Mouse (Mus musculus) spleen, postnatal 10 days (tissue): ENCODE results near the gene BC051665.
A peak's percentile ranks its signal among the peaks of the same experiment; 100 is the strongest.

ENCODE experiments used
- DNase-seq, 2 experiments: peaks; one replicate each; pipeline ENCODE4 v3.0.0; 2021 to 2022; ENCODE audit warnings: low spot score in 2 of 2

The BC051665 gene

DNA sequence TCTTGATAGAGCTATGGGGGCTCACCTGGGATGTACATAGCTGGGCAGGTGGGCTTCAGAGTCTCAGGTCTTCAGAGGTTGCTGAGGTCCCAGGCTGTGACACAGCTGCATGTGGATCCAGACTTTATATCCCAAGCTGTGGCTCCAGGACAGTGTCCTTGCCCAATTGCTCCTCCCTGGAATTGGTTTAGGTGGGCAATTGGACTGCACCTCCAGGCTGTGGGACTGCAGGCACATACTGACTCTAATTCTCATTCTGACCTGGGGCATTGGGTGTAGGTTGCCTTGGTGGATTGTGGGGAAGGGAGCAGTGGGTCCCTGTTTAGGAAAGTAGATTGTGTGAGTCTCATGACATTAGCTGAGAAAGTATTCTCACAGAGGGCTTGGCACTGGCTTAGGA, at the start of gene BC051665:
BC051665 (minus strand) TSS at position 101 of the 400 bp plus-strand sequence.
- no peak for DNase-seq

DNA sequence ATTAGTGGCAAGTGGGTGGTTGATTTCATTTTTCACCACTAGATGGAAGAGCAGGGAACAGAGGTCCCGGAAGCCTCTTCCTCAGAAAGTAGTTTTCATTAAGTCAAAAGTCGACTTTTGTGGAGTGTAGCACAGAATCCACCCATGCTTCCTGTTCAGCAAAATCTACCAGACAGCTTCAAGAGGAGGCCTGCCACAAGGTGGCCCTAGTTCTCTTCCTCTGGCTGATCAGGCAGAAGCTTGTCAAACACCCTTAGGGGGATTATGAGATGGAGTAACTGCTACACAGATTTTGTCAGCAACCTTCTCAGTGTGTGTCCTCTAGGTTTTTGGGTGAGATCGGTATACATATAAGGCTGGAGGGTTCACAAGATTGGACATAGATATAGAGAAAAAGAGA, 39.9 kb upstream of the BC051665 start:
- DNase-seq = peak in 1 of 2 experiments; percentile 35

DNA sequence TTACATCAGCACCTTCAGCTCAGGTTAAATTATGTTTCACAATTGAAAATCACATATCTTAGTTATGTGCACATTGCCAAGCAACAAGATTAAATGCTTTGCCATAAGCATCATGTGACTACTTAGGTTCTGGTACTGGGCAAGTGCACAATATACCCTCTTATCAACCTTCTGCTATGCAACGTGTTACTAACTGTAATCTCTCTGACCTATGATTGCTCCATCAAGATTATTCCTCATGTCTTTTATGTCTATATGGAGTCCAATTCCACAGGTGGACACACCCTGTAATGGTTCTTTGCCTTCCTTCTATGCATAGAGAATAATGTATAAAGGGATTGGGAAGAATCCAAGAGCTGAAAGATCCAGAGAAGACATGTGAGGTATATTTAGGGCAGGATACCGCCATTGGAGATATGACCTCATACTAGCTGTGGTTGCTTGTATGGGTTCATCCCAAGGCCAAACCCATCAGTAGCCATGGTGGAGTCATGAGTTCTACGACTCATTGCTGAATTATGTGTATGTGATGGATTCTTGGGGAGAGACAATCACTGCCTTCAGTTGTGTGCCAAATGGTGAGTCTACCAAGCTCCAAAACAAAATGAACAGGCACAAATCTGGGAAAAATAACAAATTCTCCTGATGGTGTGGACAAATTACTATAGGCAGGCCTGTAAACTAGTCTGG, 34.5 kb upstream of the BC051665 start:
- no peak for DNase-seq

DNA sequence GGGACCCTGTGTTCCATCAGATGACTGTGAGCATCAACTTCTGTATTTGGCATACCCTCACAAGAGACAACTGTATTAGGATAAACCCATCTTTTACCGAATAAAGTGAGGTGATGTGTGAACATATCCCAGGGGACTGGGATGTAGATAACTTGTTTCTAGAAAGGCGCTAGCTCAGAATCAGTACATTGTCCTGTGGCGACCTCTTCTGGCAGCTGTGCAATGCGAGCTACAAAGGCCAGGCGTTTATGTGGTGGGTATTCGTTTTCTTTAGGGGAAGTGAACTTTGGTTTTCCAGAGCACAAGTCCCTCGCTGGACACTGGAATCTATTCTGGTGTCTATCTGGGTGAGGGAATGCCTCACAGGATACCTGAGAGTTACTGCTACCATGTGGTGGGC, 33.3 kb upstream of the BC051665 start:
- DNase-seq = peak in 1 of 2 experiments; percentile 30

DNA sequence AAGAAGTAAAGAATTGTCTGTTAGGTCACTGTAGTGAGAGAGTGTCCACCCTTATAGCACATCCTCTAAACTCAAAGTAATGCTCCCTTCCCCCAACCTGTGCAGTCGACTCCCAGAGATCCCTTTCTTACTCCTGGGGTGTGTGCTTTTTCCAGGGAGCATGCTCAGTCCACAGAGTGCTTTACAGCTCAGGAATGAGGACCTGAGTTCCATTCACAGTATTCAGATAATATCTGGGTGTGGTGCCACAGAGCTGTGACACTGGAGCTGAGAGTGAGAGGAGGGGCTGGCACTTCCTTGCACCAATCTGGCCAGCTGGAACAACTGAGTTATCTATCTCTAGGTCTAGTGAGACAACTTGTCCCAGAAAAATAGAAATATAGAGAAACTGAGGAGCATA, 27.6 kb upstream of the BC051665 start:
- DNase-seq = no peak

DNA sequence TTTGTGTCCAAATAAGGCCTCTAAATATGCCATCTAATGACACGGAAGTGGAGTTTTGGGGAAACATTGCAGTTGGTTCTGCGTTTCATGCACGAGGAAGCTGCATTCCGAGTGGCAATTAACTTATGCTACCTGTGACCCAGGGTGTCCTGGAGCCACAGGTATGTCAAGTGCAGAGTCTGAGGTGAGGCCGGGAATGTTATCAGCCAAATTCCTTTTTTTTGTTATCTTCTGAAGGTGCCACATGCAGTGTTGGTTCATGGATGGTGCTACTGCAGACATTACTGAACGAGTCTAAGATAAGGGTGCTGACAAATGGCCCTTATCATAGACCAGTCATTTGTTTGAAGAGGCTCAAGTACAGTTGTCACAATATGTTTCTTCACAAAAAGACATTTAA, 26.6 kb upstream of the BC051665 start:
- DNase-seq = no peak

DNA sequence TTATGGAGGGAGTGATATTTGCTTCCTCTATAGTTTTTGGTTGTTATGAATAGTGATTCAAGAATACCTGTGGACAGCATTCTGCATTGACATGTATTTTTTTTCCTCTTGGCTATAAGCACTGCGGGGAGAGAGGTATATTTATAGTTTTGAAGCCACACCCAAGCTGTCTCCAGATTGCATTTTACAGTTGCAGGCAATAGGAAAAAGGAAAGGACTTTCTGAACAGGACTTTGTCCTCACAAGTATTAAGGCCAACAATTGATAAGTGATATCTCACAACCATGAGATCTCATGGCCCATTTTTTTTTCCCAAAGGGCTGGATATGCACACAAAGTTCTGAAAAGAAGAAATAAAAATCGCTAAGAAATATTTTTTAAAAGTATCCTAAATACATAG, 23.5 kb upstream of the BC051665 start:
- DNase-seq = no peak

DNA sequence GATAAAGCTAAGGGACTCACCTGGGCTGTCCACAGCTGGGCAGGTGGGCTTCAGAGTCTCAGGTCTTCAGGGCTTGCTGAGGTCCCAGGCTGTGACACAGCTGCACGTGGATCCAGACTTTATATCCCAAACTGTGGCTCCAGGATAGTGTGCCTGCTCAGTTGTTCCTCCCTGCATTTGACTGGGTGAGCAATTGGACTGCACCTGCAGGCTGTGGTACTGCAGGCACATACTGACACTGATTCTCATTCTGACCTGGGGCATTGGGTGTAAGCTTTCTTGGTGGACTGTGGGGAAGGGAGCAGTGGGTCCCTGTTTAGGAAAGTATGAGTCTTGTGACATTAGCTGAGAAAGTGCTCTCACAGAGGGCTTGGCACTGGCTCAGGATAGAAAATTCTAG, 16.6 kb upstream of the BC051665 start, which contains the start of gene Ctsll3:
Ctsll3 (minus strand) TSS at position 101 of the 400 bp plus-strand sequence.
- DNase-seq = no peak

DNA sequence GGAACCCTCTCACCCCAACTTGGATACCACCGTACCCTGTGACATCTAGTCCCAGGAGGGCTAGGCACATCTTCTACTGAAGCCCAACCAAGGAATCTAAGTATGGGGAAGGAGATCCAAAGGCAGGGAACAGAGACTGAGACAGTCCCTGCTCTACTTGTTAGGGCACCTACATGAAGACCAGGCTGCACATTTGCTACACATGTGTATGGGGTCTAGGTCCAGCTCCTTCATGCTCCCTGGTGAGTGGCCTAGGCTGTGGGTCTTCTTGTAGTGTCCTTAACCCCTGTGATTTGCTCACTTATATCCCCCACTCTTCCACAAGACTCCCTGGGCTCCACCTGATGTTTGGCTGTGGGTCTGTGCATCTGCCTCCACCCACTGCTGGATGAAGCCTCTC, 3.3 kb upstream of the BC051665 start:
- no peak for DNase-seq

DNA sequence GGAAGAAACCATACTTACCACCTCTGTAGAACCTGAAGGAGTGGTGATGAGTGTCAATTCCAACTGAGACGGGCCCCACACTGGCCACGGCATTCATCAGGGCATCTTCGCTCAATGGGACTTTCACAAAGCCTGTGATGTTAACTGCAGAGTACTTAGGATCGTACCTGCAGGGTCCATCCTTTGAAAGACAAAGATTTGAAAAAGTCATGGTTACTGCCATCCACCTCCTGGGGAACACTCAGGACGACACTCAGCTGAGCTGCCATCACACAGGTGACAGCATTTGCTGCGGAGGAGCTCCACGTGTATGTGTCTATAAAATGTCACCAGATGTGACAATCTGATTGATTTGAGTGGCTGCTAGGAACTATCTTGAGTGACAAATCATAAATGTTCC, 2.9 kb downstream of the BC051665 start:
- no peak for DNase-seq

DNA sequence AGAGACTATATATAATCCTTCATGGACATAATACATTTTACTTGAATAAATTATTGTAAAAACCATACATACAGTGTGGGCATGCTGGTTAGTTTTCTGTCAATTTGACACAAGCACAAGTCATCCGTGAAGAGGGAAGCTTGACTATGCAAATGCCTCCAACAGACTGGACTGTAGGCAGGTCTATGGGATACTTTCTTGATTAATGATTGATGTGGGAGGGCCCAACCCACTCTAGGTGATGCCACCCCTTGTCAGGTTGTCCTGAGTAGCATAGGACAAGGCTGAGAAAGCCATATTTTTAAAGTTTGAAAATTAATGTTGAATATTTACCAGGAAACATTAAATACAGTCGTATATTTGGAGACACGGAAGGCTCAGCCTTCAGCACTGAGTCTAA, 5.6 kb downstream of the BC051665 start:
- no peak for DNase-seq

DNA sequence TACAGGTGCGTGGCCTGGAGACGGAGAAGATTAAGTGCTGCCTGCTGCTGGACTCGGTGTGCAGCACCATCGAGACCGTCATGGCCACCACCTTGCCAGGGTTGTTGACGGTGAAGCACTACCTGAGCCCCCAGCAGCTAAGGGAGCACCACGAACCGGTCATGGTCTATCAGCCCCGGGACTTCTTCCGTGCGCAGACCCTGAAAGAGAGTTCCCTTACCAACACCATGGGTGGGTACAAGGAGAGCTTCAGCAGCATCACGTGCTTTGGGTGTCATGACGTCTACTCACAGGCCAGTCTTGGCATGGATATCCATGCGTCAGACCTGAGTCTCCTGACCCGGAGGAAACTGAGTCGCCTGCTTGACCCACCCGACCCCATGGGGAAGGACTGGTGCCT, 25.0 kb downstream of the BC051665 start:
- no peak for DNase-seq

DNA sequence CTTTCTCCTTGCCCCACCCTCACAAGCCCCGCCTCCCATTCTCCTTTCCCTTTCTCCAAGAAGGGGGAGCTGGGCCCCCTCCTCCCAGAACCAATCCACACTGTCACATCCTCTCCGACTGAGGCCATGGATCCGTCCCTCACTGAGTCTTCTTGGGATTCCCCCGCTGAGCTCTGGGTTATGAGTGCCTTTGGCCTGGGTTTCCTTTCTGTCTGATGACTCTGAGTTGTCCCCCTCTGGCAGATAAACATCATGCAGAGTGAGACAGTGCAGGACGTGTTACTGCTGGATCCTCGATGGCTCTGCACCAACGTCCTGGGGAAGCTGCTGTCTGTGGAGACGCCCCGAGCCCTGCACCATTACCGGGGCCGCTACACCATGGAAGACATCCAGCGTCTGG, 25.8 kb downstream of the BC051665 start:
- DNase-seq = no peak

DNA sequence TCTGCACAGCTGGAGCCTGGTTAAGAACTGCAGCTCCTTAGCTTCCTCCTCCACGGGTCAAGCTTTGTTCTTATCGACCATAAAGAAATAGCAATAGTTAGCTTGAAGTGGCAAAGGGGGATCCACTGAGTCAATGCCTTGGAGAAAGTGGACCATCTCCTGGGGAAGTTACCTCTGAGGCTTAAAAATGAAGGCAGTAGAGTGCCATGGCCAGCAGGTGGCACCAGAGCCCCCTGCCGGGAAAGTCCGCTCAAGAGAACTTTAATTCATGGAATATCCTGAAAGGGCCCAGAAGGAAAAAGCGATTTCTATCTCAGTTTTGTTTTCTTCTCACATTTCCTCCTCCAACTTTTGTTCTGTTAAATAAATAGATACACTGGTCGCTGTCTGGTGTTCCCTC, 27.0 kb downstream of the BC051665 start:
- DNase-seq = peak in 1 of 2 experiments; percentile 43

DNA sequence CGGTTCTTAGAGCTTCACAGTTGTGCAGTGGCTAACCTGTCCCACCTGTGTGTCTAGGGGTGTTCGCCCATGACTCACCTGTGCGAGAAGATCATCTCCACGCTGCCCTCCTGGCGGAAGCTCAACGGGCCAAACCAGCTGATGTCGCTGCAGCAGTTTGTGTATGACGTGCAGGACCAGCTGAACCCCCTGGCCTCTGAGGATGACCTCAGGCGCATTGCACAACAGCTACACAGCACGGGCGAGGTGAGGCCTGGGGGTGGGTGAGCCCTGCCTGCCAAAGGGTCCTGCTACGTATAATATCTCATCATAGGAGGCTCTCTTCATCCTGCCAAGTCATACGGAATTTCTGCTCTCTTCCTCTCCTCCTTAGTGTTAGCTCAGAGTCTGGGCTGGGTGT, 28.9 kb downstream of the BC051665 start:
- no peak for DNase-seq

DNA sequence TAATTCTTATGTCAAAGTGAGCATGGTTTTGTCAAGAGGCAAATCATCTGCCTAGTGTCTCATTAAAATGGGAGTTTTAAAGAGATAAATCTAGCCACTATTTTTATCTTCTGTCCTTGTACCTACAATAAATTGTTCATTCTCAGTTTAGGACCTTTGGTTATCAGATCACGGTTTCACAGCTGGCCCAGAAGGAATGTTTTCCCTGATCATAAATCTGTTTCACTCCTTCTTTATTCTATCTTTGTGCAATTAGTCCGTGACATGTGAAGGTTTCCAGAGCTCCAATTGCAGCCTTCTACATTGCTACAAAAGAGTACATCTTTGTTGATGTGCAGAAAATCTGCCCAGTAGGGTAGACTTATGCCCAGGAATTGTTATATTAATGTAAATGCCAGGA, 30.9 kb downstream of the BC051665 start:
- DNase-seq = no peak

DNA sequence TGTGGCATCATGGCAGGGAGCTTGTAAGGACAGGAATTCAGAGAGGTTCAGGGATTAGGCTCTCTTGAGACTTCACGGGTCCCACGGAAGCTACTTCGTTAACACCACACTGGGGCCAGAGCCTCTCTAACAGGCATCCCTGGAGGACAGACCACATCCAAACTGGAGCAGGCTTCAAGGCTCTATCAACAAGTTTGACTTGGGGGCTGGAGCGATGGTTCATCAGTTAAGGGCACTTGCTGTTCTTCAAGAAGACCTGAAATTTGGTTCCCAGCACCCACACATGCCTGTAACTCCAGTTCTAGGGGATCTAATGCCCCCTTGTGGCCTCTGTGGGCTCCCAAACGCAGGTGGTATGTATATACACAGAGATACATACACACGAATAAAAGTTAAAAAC, 32.9 kb downstream of the BC051665 start:
- DNase-seq = no peak

DNA sequence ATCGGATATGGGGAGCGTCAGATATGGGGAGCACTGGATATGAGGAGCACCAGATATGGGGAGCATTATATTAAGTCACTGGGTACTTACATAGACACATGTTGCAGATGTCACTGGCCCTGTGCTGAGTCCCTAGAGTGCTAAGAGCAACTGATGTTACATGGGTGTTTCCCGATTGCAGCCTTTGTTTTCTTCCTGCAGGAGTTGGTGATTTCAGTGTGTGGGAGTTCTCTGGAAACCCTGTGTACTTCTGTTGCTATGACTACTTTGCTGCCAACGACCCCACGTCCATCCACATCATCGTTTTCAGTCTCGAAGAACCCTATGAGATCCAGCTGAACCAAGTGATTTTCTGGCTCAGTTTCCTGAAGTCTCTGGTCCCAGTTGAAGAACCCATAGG, 35.2 kb downstream of the BC051665 start:
- DNase-seq = no peak

DNA sequence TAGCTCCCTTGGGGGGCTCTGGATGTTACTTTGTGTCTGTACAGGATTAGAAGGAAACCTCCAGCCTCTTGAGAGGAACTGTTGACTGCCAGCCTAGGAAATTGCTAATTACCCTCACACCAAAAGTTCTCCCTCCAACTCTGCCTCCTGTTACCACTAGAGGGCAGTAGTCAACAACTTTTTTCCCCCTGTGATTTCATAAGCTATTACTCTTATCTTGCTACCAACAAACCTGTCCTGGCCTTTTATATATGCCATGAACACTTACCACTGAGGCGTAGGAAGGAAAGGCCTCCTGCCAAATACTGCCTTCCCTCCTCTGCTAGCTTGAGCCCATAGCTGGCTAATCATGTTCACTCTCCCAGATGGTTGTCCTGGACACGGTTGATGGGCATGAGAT, 37.6 kb downstream of the BC051665 start:
- DNase-seq = no peak

DNA sequence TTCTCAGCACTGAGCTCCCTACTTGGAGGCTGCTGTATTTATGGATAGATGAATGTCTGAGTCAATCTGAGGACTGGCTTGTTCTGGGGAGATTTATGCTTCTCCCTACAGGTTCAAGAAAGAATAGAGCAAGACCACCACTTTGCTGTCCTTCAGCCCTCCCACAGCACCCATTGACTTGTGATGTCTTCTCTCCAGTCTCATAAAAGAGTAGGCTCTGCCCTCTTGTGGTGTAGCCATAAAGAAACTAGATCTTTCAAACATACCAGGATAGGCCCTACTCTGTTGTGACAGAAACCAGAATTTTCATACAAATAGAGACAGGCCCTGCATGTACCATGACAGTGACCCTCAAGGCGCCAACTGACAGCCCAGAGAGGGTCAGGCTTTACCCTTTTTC, 39.0 kb downstream of the BC051665 start:
- no peak for DNase-seq

DNA sequence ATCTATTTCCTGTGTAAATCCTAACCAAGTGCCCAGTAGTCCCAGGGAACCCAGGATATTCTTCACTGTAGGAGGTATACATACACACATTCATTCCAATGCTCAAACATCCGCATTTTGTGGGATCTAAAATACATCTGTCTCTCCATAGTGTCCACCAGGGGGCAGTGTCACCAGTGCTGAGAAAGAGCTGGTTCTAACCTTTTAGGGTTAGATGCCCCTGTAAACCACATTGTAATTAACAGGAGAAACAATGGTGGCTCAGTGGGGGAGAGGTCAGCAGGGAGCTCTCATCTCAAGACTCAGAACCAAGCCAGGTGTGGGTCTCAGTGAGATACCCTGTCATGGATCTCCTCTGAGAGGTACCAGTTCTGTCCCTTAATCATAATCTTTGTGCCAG, 39.9 kb downstream of the BC051665 start:
- peak in 1 of 2 experiments; percentile 53 for DNase-seq

DNA sequence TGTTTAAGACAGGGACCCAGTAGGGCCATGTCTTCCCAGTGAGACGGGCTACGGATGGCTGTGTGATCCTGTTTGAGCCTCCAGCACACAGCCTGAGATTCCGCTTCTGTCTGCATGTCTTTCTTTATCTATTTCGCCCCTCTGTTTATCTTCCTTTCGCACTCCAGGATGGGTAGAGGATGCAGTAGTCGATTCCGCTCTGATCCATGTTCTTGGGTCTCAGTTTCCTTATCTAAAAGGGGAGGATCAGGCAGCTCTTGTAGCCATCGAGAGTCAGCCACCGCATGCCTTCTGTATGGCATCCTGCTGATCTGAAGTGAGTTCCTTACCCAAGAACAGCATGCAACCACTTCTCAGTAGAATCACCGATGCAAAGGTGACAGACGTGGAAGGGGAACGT, 40.8 kb downstream of the BC051665 start:
- no peak for DNase-seq

DNA sequence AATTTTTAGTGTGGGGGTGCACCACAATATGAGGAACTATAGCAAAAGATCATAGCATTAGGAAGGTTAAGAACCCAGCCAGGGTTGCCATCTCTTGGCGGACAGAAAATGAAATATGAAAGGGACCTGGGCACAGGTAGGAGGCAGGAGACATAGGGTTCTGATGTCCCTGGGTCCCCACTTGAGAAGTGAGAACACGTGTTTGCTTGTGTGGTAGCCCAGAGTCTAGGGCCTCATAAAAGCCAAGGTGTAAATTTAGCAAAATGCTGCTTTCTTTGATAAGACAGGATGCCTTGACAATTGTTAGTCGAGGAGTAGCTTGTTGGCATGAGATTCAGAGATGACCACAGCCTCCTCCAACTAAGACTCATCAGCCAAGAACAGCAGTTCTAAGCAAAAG, 41.4 kb downstream of the BC051665 start:
- no peak for DNase-seq

DNA sequence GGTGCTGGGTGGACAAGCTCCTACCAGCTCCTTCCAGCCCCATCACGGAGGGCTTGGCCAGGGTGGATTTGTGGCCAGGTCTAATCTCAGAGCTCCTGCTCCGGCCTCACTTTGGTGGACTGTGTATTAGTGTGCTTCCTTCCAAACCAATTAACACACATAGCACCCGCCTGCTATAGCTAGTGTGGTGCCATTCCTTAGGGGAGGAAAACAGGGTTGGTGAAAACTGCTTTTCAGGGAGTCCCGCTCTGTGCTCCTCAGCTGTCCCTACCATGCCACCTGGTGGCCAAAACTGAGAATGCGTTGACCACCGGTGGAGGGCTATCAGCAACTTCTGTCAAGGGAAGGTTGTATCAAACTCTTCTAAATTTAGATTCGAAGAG, 42.1 kb downstream of the BC051665 start:
- DNase-seq = peak; percentile 86 to 90
